Mouse (Mus musculus): ENCODE results near the gene 1300017J02Rik.
"Not testable (repeated sequence)": the region's sequence is repeated elsewhere in the genome, so short reads cannot be mapped to it uniquely, and the experiment has no call there.

DNA sequence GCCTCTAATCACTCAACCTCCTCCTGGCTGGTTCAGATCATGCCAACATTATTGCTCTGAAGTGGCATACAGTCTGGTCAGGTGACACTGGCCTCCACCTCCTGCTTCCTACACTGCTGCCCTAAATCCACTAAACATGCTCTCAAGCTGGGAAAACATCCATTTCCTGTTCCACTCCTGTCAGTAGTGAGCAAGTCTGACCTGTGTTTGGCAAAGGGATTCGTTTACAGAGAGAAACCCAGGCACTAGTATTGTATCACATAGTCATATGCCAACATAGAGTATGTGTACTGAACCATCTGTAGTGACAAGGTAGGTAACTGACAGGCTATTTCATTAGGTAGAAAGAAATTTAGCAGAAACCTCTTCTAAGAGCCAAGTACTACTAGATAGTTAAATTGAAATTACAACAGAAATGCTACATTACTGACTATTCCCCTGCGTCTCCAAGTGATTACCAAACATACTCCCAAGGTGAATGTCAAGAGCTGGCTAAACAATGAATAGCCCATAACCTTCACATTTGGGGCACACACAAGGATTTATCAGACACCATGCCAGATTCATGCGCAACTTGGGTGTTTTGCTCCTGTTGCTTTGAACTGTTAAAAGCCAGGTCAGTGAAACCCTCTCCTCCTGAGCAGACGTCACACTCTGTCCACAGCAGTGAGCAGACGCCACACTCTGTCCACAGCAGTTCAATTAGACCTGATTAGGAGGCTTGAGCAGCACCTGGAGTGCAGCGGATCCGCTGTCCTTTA lies 48.8 kb upstream of the 1300017J02Rik start:
- TF ChIP-seq CTCF (IDR thresholded peaks at IDR 0.05; ENCODE audit: control insufficient read depth, insufficient read depth, insufficient replicate concordance, low read depth, low read length); POLR2A (IDR thresholded peaks at IDR 0.05; ENCODE audit: control insufficient read depth, low read depth, low read length): not testable (repeated sequence)

All from testis, adult 2 months (tissue).